Mouse (Mus musculus) thymus, adult 2 months (tissue): ENCODE results near the gene Nqo1. TPM values are rescaled to one million over a fixed set of nuclear protein-coding genes. Genes with fewer than 3 reads are reported as not detected.

Experiments
- DNase-seq: peaks from one replicate; pipeline ENCODE4 v3.0.0; 2021
- H3K27ac ChIP-seq: fragments of 200-500 bp; 2 replicates; pipeline ENCODE4 v1.5.1; 2012; ENCODE audit warnings: low read length, control low read depth; ENCODE audit not compliant: control insufficient read depth, insufficient read depth
- H3K27me3 ChIP-seq: fragments of 200-500 bp; 2 replicates; pipeline ENCODE4 v1.6.1; 2012; ENCODE audit warnings: mild to moderate bottlenecking, low read length, moderate library complexity, mixed read lengths; ENCODE audit not compliant: control insufficient read depth, insufficient read depth
- H3K36me3 ChIP-seq: fragments of 200-500 bp; 2 replicates; pipeline ENCODE4 v1.6.1; 2012; ENCODE audit warnings: mild to moderate bottlenecking, low read length, moderate library complexity; ENCODE audit not compliant: control insufficient read depth, insufficient read depth
- H3K4me1 ChIP-seq: fragments of 200-500 bp; replicated peaks from 2 replicates; pipeline ENCODE4 v1.6.1; 2012; ENCODE audit warnings: low read length; ENCODE audit not compliant: control insufficient read depth, insufficient read depth
- H3K4me3 ChIP-seq: fragments of 200-500 bp; 2 replicates; pipeline ENCODE4 v1.5.1; 2012; ENCODE audit warnings: mild to moderate bottlenecking, low read length, control low read depth, moderate library complexity; ENCODE audit not compliant: control insufficient read depth, insufficient read depth
- CTCF ChIP-seq: fragments of 200-500 bp; IDR thresholded peaks from 2 replicates; pipeline ENCODE4 v1.5.1; 2012; ENCODE audit warnings: mild to moderate bottlenecking, control low read depth, low read length, moderate library complexity, borderline replicate concordance; ENCODE audit not compliant: control insufficient read depth, poor library complexity, insufficient read depth; ENCODE audit errors: extremely low read depth
- POLR2A ChIP-seq: fragments of 200-500 bp; IDR thresholded peaks from 2 replicates; pipeline ENCODE4 v1.6.1; 2012; ENCODE audit warnings: mild to moderate bottlenecking, low read length, control low read depth, moderate library complexity; ENCODE audit not compliant: control insufficient read depth, poor library complexity, insufficient read depth; ENCODE audit errors: extremely low read depth
- WGBS: fragments of 180-500 bp; shearing (Covaris S2); methylation state at CpG from one replicate; pipeline ENCODE4 v1.1.7; 2018; 5-methylcytosine and 5-hydroxymethylcytosine counted together
- polyA plus RNA-seq: library from polyadenylated mRNA; depleted of rRNA; stranded (reverse); fragments of >200 nt; gene quantifications from 2 replicates; pipeline ENCODE4 v1.2.3, GENCODE M21; 2012

Nqo1 gene
- polyA plus RNA-seq, 1 experiment: 12.8 TPM

DNA sequence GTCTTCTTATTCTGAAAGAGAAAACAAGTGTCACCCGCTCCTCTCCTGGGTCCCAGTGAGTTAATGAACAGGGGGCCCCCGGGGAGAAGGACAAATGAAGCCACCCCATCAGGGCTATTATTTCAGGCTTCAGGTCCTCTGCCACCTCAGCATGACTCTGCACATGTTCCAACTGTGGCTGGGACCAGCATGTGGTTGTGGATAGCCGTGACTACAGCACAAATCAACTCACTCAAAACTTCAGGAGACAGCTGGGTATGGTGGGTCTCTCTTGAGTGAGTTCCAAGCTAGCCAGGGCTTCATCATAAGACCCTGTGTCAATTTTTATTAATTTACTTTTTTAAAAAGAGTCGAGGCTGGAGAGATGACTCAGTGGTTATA, 11.9 kb downstream of the Nqo1 start:
- no peaks in the 10 kb centered on the region for H3K36me3 ChIP-seq
- WGBS: 61% methylated on average over 4 of the region's 4 CpGs
- H3K27me3 ChIP-seq: no peaks in the 10 kb centered on the region
- TF ChIP-seq POLR2A: no peak
- no peak overlapping the region for H3K27ac ChIP-seq
- 0 out of 2 replicates have a peak, but pooled peaks cover 2% of the 10 kb centered on the region for H3K4me1 ChIP-seq
- no peak for DNase-seq
- no peak overlapping the region for H3K4me3 ChIP-seq

- 96% methylated on average over 16 of the region's 16 CpGs for WGBS
- TF ChIP-seq CTCF (no peak), POLR2A (no peak)
Measured at GRCm38 (mm10) chr8:107390476-107391135, 12.4 kb downstream of the Nqo1 start.

GRCm38 (mm10) chr8:107389557-107389956, 13.4 kb downstream of the Nqo1 start:
- Histone ChIP-seq H3K4me1 (0 out of 2 replicates have a peak, but pooled peaks cover 2% of the 10 kb centered on the region), H3K27ac (no peak overlapping the region), H3K27me3 (no peaks in the 10 kb centered on the region), H3K36me3 (no peaks in the 10 kb centered on the region), H3K4me3 (no peak overlapping the region)
- TF ChIP-seq CTCF: no peak
- TF ChIP-seq POLR2A: no peak
- WGBS: 89% methylated on average over 8 of the region's 8 CpGs
- no peak for DNase-seq

More at GRCm38 (mm10) chr8:107390476-107391135, 12.4 kb downstream of the Nqo1 start:
- Histone ChIP-seq H3K4me3 (no peak overlapping the region), H3K36me3 (no peaks in the 10 kb centered on the region), H3K27ac (no peak overlapping the region), H3K4me1 (0 out of 2 replicates have a peak, but pooled peaks cover 2% of the 10 kb centered on the region), H3K27me3 (no peaks in the 10 kb centered on the region)
- DNase-seq: no peak

GRCm38 (mm10) chr8:107387861-107388260, 15.1 kb downstream of the Nqo1 start:
- no peak for DNase-seq

DNA sequence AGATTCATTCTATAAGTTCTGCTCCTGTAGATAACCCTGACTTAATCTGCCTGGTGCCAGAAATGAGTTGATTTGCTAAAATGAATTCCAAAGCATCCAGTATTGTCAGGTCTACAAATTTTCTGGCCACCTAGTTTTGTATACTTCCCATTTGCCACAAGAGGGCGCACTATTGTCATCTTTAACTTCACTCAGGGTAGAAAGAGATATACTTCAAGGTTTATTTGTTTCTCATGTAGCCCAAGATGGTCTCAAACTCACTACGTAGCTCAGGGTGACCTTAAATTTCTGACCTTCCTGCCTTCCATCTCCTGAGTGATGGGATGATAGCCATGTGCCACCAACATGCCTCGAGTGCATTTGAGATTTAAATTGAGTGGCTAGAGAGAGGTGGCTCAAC, 16.4 kb downstream of the Nqo1 start:
- Histone ChIP-seq H3K36me3 (no peaks in the 10 kb centered on the region), H3K27me3 (no peaks in the 10 kb centered on the region), H3K4me1 (no peaks in the 10 kb centered on the region), H3K27ac (no peak overlapping the region), H3K4me3 (no peak overlapping the region)
- 31% methylated on average over 3 of the region's 3 CpGs for WGBS
- DNase-seq: no peak
- TF ChIP-seq POLR2A: no peak
- TF ChIP-seq CTCF: no peak

More at GRCm38 (mm10) chr8:107387861-107388260, 15.1 kb downstream of the Nqo1 start:
- Histone ChIP-seq H3K36me3 (no peaks in the 10 kb centered on the region), H3K4me3 (no peak overlapping the region), H3K27ac (no peak overlapping the region), H3K27me3 (no peaks in the 10 kb centered on the region), H3K4me1 (0 out of 2 replicates have a peak, but pooled peaks cover 2% of the 10 kb centered on the region)
- whole genome bisulfite sequencing: 84% methylated on average over 5 of the region's 5 CpGs
- TF ChIP-seq CTCF (no peak), POLR2A (no peak)

DNA sequence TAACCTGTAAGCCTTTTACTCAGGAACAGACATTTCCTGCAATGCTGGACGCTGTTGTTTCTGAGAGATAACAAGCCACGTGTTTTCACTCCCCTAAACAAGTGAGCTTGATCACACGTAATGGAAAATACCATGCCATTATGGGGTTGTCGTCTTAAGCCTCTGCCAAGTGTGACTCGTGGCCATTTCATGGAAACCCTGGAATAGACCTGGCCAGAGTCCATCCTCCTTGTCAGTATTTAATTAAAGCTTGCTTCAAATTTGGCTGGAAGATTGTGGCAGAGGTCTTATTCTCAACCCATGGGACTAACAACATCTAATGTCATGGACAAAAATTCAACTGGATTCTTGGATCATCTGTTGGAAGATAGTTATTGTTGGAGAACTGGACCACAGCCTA, 16.8 kb downstream of the Nqo1 start:
- WGBS: 43% methylated on average over 5 of the region's 5 CpGs
- no peaks in the 10 kb centered on the region for H3K27me3 ChIP-seq
- H3K36me3 ChIP-seq: no peaks in the 10 kb centered on the region
- no peak overlapping the region for H3K27ac ChIP-seq
- DNase-seq: no peak
- H3K4me1 ChIP-seq: no peaks in the 10 kb centered on the region
- no peak for TF ChIP-seq POLR2A
- TF ChIP-seq CTCF: no peak
- no peak overlapping the region for H3K4me3 ChIP-seq

DNA sequence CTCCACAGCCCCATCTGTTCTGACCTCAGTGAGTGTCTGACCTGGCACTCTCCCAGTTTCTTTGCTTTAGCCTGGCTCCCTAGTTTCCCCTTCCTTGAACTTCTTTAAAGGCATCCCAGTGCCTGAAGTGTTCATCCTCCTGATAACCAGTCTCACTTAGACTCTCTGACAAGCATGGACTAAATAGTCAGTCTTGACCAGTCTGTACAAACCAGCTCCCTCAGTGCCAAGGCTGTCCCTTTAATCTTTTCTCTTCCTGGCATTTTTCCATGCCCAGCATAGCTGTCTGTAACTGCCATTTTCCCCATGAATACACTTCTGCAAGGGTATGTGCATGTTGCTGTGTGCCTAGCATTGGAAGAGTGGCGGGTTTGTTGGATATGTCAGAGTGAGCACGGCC, 17.9 kb downstream of the Nqo1 start:
- no peaks in the 10 kb centered on the region for H3K36me3 ChIP-seq
- 97% methylated on average over 2 of the region's 2 CpGs for WGBS
- TF ChIP-seq CTCF (no peak), POLR2A (no peak)
- H3K4me3 ChIP-seq: no peak overlapping the region
- no peaks in the 10 kb centered on the region for H3K27me3 ChIP-seq
- DNase-seq: no peak
- no peak overlapping the region for H3K27ac ChIP-seq
- H3K4me1 ChIP-seq: no peaks in the 10 kb centered on the region
